Mouse (Mus musculus) adrenal gland, postnatal 10 days (tissue): Measurements from ENCODE around the gene Ankrd66. TPM values are rescaled to one million over a fixed set of nuclear protein-coding genes. Genes with fewer than 3 reads are reported as not detected.

Experiments
- DNase-seq: peaks from one replicate; pipeline ENCODE4 v3.0.0; 2021; ENCODE audit warnings: mixed read lengths
- long read RNA-seq, 2 experiments: library from polyadenylated mRNA; stranded (forward); transcript quantifications; one replicate each; pipeline ENCODE4 v2.0.0; 2021
- total RNA-seq, 2 experiments: library from RNA; stranded (reverse); gene quantifications; 2 replicates each; pipeline ENCODE4 v1.2.3; 2021

Gene Ankrd66
- not detected for total RNA-seq
- long read RNA-seq, experiment 1 = 0 reads
- long read RNA-seq, experiment 2 = 0 reads

- DNase-seq = no peak
Measured at GRCm38 (mm10) chr17:43543539-43543938, at the start of gene Ankrd66. Gene Ankrd66 (minus strand): TSS chr17:43543639.

DNA sequence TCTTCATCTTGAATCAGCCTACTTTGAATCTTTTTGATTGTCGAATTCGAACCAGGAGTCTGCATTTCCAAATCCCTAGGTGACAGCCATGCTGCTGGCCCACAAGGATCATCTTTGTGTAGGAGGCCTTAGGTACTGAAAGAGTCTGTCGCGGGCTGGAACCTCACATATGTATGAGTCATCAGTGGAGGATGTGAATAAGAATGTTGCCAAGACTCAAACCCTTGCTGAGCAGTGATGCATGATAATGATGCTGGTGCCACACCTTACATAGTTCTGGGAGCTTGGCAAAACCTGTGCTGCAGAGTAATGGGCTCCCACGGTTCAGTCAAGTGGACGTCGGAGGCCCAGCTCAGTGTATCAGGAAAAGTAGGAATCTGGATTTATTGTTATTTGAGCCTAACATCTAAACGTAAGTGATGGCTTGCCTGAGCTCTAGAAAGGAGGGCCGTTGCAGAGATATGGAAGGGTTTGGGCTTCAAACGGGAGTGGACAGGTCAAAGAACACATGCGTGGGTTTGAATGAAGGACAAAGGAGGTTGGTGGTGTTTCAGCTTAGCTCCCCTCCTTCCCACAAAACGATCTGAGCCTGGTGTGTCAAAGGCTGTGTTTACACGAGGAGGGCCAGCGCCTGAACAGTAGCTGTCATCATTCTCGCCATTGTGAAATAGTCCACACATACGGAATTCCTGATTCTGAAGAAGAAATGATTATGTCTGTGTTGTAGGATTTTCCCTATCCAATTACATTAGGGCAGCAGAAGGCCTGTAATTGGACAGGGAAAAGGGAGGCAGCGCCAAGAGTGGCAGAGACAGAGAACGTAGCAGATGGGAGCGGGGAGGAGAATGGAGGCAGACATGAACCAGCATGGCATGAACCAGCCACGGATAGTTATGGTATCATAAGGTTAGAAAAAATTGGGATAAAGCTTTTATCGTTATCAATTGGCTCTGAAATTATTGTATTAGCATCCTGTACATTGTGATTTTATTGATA is 49.2 kb upstream of the Ankrd66 start:
- DNase-seq = no peak

DNA sequence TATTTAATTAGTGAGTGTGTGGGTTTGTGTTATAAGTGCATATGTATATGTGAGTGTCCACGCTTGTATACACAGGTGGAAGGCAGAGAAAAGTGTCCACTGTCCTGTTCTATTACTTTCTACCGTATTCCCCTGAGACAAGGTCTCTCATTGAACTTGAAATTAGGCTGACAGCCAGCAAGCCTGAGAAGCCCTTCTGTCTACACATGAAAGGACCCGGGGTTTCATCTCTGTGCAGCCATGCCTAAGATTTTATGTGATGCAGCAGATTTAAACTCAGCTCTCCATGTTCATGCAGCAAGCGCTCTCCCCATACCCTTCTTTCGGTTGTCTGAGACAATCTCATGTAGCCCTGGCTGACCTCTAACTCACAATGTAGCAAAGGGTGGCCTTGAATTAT is 47.1 kb upstream of the Ankrd66 start:
- no peak for DNase-seq

GRCm38 (mm10) chr17:43589750-43590149 is 46.3 kb upstream of the Ankrd66 start:
- DNase-seq = no peak

DNA sequence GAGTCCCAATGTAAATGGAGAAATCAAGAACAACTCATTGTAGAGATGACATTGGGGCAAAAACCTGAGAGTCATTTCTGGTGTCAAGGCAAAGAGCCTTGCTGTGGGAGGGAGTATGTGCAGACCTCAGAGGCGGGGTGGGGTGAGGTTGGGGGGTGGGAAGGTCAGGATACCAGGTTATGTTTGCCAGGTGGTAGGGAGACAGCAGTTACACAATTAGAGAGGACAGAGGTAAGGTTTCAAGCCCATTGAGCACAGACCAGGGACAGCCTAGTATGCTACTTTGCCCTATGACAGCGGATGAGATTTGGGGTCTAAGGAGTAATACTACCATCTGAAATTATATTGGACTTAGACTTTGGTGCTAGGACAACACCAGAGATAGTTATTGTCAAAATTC is 43.8 kb upstream of the Ankrd66 start:
- DNase-seq = no peak

GRCm38 (mm10) chr17:43584771-43585170 is 41.3 kb upstream of the Ankrd66 start:
- DNase-seq = no peak

- DNase-seq = peak; percentile 10
Measured at GRCm38 (mm10) chr17:43581012-43581467, 37.6 kb upstream of the Ankrd66 start.

GRCm38 (mm10) chr17:43580456-43580855 is 37.0 kb upstream of the Ankrd66 start:
- DNase-seq = no peak

DNA sequence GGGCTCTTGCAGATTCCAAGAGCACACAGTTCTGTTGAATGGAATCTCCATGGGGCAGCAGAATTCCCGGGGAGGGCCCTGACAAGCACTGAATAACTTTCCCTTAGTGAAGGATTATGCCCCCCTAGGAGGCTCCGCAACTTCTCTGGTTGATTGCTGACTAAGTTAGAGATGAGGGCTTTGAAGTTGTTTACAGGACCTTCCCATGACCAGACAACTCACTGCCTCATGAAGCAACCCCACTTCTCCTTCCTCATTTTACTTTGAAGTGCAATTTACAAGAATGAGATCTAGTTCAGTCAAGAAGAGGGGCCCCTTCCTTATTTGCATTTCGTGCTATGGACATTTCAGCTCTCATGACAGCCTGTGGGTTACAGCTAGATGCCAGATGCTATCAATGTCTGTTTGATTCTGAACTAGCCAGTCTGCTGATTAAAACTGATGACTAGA is 30.2 kb upstream of the Ankrd66 start:
- no peak for DNase-seq

- DNase-seq = peak; percentile 14
Measured at GRCm38 (mm10) chr17:43569287-43569686, 25.8 kb upstream of the Ankrd66 start.

GRCm38 (mm10) chr17:43567992-43568888 is 24.8 kb upstream of the Ankrd66 start, which contains the start of gene Pla2g7:
Gene Pla2g7 (plus strand): TSS chr17:43568098.
- peak; percentile 55 for DNase-seq

DNA sequence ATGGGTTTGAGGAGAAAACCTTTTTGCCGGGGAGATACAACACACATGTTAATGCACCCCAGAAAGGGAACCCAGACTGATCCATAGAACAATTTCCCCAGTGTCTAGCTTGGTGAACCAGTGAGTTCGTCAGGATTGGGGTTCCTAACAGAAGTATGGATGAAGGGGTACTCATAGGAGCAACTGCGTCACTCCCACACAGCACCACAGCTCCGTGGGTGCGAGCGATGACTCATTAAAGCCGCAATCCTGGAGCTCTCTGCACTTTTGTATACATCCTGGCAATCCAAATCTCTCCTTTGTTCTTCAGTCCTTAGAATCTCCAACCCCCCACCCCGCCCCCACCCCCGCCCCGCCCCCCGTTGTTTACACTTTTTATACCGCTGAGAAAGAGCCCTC is 24.2 kb upstream of the Ankrd66 start:
- DNase-seq = no peak

- no peak for DNase-seq
Measured at GRCm38 (mm10) chr17:43563192-43563987, 20.0 kb upstream of the Ankrd66 start.

DNA sequence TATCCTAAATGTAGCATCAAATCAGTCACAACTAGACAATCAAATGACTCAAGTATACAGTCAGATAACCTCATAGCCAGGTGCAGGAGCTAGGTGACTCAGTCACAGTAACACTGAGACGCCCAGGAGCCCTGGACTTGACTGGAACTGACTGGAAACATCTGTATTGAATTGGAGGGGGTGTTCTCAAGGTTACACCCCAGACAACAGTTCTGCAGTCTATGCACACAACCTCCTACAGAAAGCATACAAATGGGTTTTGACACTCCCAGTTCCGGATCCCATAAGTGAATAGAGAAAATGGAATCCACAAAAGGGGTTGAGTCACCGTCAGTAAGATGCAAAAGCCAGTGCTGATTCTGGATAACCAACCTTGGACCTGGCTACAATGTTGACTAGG is 15.2 kb upstream of the Ankrd66 start:
- DNase-seq = no peak

- peak; percentile 76 for DNase-seq
Measured at GRCm38 (mm10) chr17:43557541-43558090, 14.2 kb upstream of the Ankrd66 start.

GRCm38 (mm10) chr17:43557104-43557503 is 13.7 kb upstream of the Ankrd66 start:
- DNase-seq = no peak

DNA sequence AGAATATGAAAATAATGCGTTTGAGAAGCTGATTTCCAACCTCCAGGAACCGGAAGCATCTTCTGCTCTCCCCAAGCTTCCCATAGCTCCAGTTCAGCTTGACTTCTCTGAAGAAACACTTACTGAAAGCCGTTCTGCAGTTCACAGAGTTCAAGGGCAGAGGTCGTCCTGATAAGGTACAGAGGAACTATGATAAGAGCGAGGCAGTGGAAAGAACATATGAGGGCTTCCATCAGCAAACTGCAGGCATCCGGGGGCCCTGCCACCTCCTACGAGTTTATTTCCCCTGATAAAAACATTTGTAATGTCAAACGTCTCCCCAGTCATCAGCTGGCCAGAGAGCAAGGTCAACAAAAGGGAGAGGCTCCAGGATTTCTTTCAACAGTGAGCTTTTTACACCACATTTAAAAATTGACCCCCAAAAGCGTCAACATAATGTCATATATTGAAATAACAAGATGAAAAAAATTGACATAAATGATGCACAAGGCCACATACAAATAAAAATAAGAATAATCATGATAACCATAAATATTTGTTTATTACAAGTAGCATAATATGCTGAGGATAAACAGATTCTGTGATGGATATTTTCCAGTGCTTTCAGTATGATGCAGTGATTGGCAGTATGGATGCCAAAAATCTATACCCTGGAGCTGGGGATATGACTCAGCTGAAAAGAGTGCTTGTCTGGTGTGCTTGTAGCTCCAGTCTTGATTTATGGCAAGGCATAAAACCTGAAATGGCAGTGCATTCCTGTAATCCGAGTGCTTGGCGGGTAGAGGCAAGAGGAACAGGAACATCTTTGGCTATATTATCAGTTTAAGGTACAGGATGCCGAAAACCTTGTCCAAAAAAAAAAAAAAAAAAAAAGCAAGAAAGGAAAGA is 11.3 kb upstream of the Ankrd66 start:
- peak; percentile 10 for DNase-seq

- no peak for DNase-seq
Measured at GRCm38 (mm10) chr17:43551122-43551630, 7.7 kb upstream of the Ankrd66 start.

- no peak for DNase-seq
Measured at GRCm38 (mm10) chr17:43544040-43544439, 601 bp upstream of the Ankrd66 start.

- no peak for DNase-seq
Measured at GRCm38 (mm10) chr17:43538767-43539166, 4.7 kb downstream of the Ankrd66 start.
